Mouse (Mus musculus): ENCODE data around the gene Olfr1201. TPM values are rescaled to one million over a fixed set of nuclear protein-coding genes. Genes with fewer than 3 reads are reported as not detected.

Gene Olfr1201
- polyA plus RNA-seq, 1 experiment from 2014 or later, result not detected

Other genes starting within 250 kb of the Olfr1201 start
- gene Olfr1188, start 236.1 kb upstream of the Olfr1201 start, polyA plus RNA-seq (2014; fragmentation: Nextera tagmentation; extraction: Ambion mirVana), result not detected in 2 replicates
- gene Olfr1189, start 206.6 kb upstream of the Olfr1201 start, polyA plus RNA-seq (2014; fragmentation: Nextera tagmentation; extraction: Ambion mirVana), result not detected in 2 replicates
- not detected in 2 replicates for gene Olfr1191-ps1, start 152.5 kb upstream of the Olfr1201 start, polyA plus RNA-seq (2014; fragmentation: Nextera tagmentation; extraction: Ambion mirVana)
- not detected in 2 replicates for gene Olfr1192-ps1, start 144.5 kb upstream of the Olfr1201 start, polyA plus RNA-seq (2014; fragmentation: Nextera tagmentation; extraction: Ambion mirVana)
- gene Olfr1193, start 117.4 kb upstream of the Olfr1201 start, polyA plus RNA-seq (2014; fragmentation: Nextera tagmentation; extraction: Ambion mirVana), result not detected in 2 replicates
- not detected in 2 replicates for gene Olfr1195, start 103.8 kb upstream of the Olfr1201 start, polyA plus RNA-seq (2014; fragmentation: Nextera tagmentation; extraction: Ambion mirVana)
- not detected in 2 replicates for gene Olfr1196, start 88.4 kb upstream of the Olfr1201 start, polyA plus RNA-seq (2014; fragmentation: Nextera tagmentation; extraction: Ambion mirVana)
- not detected in 2 replicates for gene Olfr1197, start 60.7 kb upstream of the Olfr1201 start, polyA plus RNA-seq (2014; fragmentation: Nextera tagmentation; extraction: Ambion mirVana)
- gene Olfr1198, start 41.7 kb upstream of the Olfr1201 start, polyA plus RNA-seq (2014; fragmentation: Nextera tagmentation; extraction: Ambion mirVana), result not detected in 2 replicates
- not detected in 2 replicates for gene Olfr1199, start 32.6 kb upstream of the Olfr1201 start, polyA plus RNA-seq (2014; fragmentation: Nextera tagmentation; extraction: Ambion mirVana)
- gene Olfr1200, start 22.5 kb upstream of the Olfr1201 start, polyA plus RNA-seq (2014; fragmentation: Nextera tagmentation; extraction: Ambion mirVana), result not detected in 2 replicates
- gene Olfr1202, start 21.5 kb downstream of the Olfr1201 start, polyA plus RNA-seq (2014; fragmentation: Nextera tagmentation; extraction: Ambion mirVana), result not detected in 2 replicates
- not detected in 2 replicates for gene Olfr1205, start 36.7 kb downstream of the Olfr1201 start, polyA plus RNA-seq (2014; fragmentation: Nextera tagmentation; extraction: Ambion mirVana)
- gene Olfr1204, start 56.3 kb downstream of the Olfr1201 start, polyA plus RNA-seq (2014; fragmentation: Nextera tagmentation; extraction: Ambion mirVana), result not detected in 2 replicates
- not detected in 2 replicates for gene Olfr1206, start 70.2 kb downstream of the Olfr1201 start, polyA plus RNA-seq (2014; fragmentation: Nextera tagmentation; extraction: Ambion mirVana)
- not detected in 2 replicates for gene Olfr1208, start 109.3 kb downstream of the Olfr1201 start, polyA plus RNA-seq (2014; fragmentation: Nextera tagmentation; extraction: Ambion mirVana)
- gene Olfr1209, start 122.1 kb downstream of the Olfr1201 start, polyA plus RNA-seq (2014; fragmentation: Nextera tagmentation; extraction: Ambion mirVana), result not detected in 2 replicates
- gene Olfr1211, start 145.1 kb downstream of the Olfr1201 start, polyA plus RNA-seq (2014; fragmentation: Nextera tagmentation; extraction: Ambion mirVana), result not detected in 2 replicates
- not detected in 2 replicates for gene Olfr1212, start 160.9 kb downstream of the Olfr1201 start, polyA plus RNA-seq (2014; fragmentation: Nextera tagmentation; extraction: Ambion mirVana)
- gene Gm13762, start 187.2 kb downstream of the Olfr1201 start, polyA plus RNA-seq (2014; fragmentation: Nextera tagmentation; extraction: Ambion mirVana), result not detected in 2 replicates
- gene Olfr1214, start 199.6 kb downstream of the Olfr1201 start, polyA plus RNA-seq (2014; fragmentation: Nextera tagmentation; extraction: Ambion mirVana), result not detected in 2 replicates
- gene Olfr1215, start 213.9 kb downstream of the Olfr1201 start, polyA plus RNA-seq (2014; fragmentation: Nextera tagmentation; extraction: Ambion mirVana), result not detected in 2 replicates
- gene Olfr1216, start 225.3 kb downstream of the Olfr1201 start, polyA plus RNA-seq (2014; fragmentation: Nextera tagmentation; extraction: Ambion mirVana), result not detected in 2 replicates
- not detected in 2 replicates for gene Olfr1217, start 239.0 kb downstream of the Olfr1201 start, polyA plus RNA-seq (2014; fragmentation: Nextera tagmentation; extraction: Ambion mirVana)

Measured in hindbrain, embryonic 11.5 days (tissue).